Mouse (Mus musculus) neutrophil, adult 5-6 weeks (primary cell): ENCODE results near the gene Fam207a. TPM values are rescaled to one million over a fixed set of nuclear protein-coding genes. Genes with fewer than 3 reads are reported as not detected.

Source experiments
- ATAC-seq: fragments of 151-379, 151-347 bp; 2 replicates; pipeline ENCODE4 v1.8.0; 2017; ENCODE audit warnings: mild to moderate bottlenecking, moderate TSS enrichment; ENCODE audit not compliant: insufficient number of reproducible peaks, poor library complexity, low FRiP score, severe bottlenecking; ENCODE audit errors: extremely low read depth
- total RNA-seq: library from RNA; stranded (forward); fragments of 200-1000 nt; gene quantifications from 2 replicates; pipeline ENCODE4 v1.2.3, GENCODE M21; 2017

Fam207a gene
- total RNA-seq, 1 experiment from 2014 or later, result 23.3 TPM

- peak; percentile 70 for ATAC-seq
These were observed 21.1 kb upstream of the Fam207a start for GRCm38 (mm10) chr10:77536727-77537126.

- no peak for ATAC-seq
These were observed 16.4 kb upstream of the Fam207a start for GRCm38 (mm10) chr10:77532020-77532413.

- peak; percentile 9; the same call in 1 of the 2 replicates for ATAC-seq
These were observed 15.7 kb upstream of the Fam207a start for GRCm38 (mm10) chr10:77531026-77532019.

- peak; percentile 90 for ATAC-seq
These were observed 14.6 kb upstream of the Fam207a start, which contains the start of gene Itgb2 for GRCm38 (mm10) chr10:77530140-77530539. Gene Itgb2, plus strand, starts transcription at chr10:77530252.

- no peak for ATAC-seq
These were observed 13.0 kb upstream of the Fam207a start for GRCm38 (mm10) chr10:77528634-77529033.

- no peak for ATAC-seq
These were observed 10.9 kb upstream of the Fam207a start for GRCm38 (mm10) chr10:77526488-77526887.

GRCm38 (mm10) chr10:77523321-77523720, 7.7 kb upstream of the Fam207a start:
- ATAC-seq, result no peak

- ATAC-seq, result no peak
These were observed 7.2 kb upstream of the Fam207a start for GRCm38 (mm10) chr10:77522746-77523145.

GRCm38 (mm10) chr10:77522021-77522731, 6.6 kb upstream of the Fam207a start:
- ATAC-seq, result peak; percentile 49

GRCm38 (mm10) chr10:77520497-77520896, 4.9 kb upstream of the Fam207a start:
- ATAC-seq, result peak; percentile 21; the same call in 1 of the 2 replicates

GRCm38 (mm10) chr10:77519191-77519590, 3.6 kb upstream of the Fam207a start:
- no peak for ATAC-seq

- ATAC-seq, result no peak
These were observed 2.2 kb upstream of the Fam207a start for GRCm38 (mm10) chr10:77517801-77518200.

GRCm38 (mm10) chr10:77517066-77517620, 1.6 kb upstream of the Fam207a start:
- peak; percentile 64 for ATAC-seq

- no peak for ATAC-seq
These were observed 880 bp upstream of the Fam207a start for GRCm38 (mm10) chr10:77516379-77516951.

- no peak for ATAC-seq
These were observed 5.2 kb downstream of the Fam207a start for GRCm38 (mm10) chr10:77510225-77510982.

- peak; percentile 61; the same call in 1 of the 2 replicates for ATAC-seq
These were observed 6.0 kb downstream of the Fam207a start for GRCm38 (mm10) chr10:77509403-77510187.

GRCm38 (mm10) chr10:77508744-77509143, 6.8 kb downstream of the Fam207a start:
- no peak for ATAC-seq

- ATAC-seq, result no peak
These were observed 7.8 kb downstream of the Fam207a start for GRCm38 (mm10) chr10:77507779-77508178.
